Mouse (Mus musculus): ENCODE measurements around the gene Kmt2a. TPM values are rescaled to one million over a fixed set of nuclear protein-coding genes. Genes with fewer than 3 reads are reported as not detected.

Gene Kmt2a
- total RNA-seq, 2 experiments from 2014 or later = 29.2 to 31.5 TPM

DNA sequence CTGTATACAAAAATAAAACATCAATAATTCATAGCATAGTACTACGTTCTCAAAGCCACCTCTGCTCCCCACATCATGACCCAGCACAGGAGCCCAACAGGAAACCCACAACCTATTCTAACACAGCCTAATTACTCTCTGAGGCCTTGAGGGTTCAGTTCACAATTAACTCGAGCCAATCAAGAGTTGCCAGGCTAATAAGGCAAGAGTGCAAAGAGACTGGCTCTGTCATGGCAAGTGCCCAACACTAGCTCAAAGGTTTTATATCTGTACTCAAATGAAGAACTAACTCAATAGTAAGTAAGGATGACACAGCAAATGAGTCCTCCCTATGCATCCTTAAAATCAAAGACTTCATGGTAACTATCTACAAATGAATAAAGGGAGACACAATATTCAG, 50.6 kb downstream of the Kmt2a start:
- no peak for DNase-seq
- intact Hi-C loops (cut with DNase I) = no loop called here

DNA sequence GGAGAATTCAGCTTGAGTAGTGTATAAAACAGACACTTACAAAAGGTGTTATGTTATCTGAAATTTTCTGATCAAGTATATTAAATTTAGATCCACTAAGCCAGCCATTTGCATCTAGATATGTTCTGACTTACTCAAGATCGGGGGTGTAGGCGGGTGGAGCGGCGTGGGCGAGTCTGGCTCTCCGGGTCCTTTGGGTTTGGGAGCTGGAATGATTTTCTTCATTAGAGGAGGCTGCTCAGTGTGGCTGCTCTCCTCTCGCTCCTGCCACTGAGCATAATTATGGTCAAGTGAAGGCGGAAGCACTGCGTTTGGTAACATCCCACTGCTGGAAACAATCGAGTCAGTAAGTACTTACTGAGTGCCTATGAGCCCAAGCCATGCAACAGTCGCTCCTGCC, 52.2 kb downstream of the Kmt2a start:
- intact Hi-C loops (cut with DNase I) = no loop called here
- no peak for DNase-seq

- intact Hi-C loops (cut with DNase I) = no loop called here
- no peak for DNase-seq
Observed at GRCm38 (mm10) chr9:44826660-44827059, 54.4 kb downstream of the Kmt2a start.

DNA sequence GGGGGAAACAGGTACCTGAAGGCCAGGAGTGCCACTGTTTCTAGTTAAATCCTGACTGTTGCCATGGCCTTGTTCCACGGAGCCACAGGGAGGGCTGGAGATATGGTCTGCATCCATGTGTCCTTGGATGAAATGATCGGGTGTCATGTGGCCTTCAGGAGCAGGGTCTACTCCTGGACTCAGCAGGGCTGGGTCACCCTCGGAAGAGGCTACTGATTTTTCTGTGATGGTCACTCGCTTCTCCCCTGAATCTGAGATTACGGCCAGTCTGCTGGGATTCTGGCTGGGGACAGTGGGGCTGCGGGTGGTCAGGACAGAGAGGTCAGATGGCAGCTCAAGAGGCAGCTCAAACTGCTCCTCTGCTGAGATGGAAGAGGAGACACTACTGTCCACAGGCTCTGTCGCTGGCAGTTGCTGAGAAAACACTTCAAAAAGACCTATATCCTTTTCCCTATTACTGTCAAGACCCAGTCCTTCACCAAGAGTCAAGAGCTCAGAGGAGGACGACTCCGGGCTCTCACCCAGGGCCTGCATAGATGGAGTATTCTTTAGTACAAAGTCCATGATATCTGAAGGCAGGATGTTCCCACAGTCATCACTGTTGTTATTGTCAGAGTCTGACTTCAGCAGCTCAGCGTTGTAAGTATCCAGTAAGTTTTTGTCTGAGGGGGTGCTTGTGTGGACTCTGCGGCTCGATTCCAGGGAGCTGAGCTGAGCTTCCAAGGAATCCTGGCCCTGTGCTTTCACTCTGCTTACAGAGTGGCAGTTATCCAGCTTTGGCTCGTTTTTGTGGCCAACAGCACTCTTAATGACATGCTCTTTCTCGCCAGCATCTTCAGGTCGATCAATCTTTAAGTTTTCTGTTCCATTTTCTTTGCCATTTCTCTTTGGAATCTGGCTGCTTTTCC, 60.9 kb downstream of the Kmt2a start:
- DNase-seq = peak; percentile 32 to 47
- intact Hi-C loops (cut with DNase I) = no loop called here

DNA sequence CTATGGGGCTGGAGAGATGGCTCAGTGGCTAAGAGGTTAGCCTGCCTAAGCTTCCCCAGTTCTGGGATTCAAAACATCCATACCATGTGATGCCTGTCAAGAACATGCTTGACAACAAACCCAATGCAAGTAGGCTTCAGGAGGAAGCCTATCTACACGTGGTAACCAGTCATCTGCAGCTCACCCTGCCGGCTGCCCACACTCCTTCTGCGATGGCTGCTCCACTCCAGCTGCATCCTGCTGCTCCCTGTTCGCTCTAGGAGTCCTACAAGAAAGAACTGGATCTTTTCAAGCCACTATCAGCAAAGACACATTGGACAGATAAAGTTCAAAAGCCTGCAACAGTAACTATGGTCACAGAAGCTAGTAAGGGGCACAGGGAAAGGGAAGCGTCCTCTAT, 63.6 kb downstream of the Kmt2a start:
- intact Hi-C loops (cut with DNase I) = no loop called here
- no peak for DNase-seq

- DNase-seq = no peak
- intact Hi-C loops (cut with DNase I) = no loop called here
Observed at GRCm38 (mm10) chr9:44814179-44814578, 66.9 kb downstream of the Kmt2a start.

DNA sequence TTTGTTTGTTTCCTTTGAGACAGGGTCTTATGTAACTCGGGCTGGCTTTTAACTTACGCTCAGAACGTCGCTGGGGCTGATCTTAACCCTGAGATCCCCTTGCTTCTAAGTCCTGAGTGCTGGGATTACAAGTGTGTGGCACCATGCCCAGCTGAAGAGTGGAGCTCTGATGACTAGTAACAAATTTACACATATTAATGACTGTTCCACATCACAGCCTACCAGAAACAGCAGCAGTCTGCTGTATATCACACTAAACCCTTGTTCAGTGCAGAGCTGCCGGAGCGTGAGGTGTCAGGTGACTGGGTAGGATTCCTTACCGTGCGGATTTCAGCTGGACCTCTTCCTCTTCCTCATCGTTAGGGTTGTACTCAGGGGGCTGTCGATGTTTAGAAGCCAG, 70.8 kb downstream of the Kmt2a start:
- DNase-seq = no peak
- intact Hi-C loops (cut with DNase I) = no loop called here

GRCm38 (mm10) chr9:44807778-44808177, 73.3 kb downstream of the Kmt2a start:
- intact Hi-C loops (cut with DNase I) = no loop called here

DNA sequence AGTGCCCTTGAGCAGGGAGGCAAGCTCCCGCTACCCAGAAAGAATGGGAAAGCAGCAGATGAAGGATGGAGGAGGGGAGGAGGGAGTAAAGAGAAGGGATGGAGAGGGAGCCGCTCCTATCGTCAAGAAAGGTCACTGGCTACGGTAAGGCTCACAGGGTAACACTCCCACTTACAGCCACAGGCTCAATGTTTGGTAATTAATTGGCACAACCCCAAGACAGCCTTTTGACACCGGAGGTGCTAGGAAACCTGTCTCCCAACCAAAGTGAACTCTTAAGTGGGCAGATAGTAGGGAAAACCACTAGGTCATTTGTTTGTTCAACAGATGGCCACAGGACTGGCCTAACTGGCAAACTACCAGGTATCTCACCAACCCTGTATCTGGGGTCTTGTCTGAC, 74.0 kb downstream of the Kmt2a start:
- intact Hi-C loops (cut with DNase I) = no loop called here
- no peak for DNase-seq

More at GRCm38 (mm10) chr9:44807778-44808177, 73.3 kb downstream of the Kmt2a start:
- no peak for DNase-seq

DNA sequence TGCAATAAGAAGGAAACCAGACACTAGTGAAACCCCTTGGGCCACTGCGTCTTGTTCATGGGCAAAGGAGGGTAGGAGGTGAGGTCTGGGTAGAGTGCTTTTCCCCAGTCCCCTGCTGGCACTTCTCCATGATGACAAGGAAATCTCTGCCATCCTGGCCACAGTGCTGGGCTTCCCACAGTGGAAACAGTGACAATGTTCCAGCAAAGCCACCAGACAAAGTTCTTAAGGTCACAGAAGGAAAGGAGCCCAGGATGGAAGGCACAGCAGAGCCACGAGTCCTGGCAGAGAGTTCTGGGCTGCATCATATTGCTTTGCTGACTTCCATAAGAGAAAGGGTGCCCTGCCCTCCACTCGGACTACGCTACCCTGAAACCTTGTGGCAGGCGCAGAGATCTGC, 75.6 kb downstream of the Kmt2a start:
- intact Hi-C loops (cut with DNase I) = no loop called here
- no peak for DNase-seq

DNA sequence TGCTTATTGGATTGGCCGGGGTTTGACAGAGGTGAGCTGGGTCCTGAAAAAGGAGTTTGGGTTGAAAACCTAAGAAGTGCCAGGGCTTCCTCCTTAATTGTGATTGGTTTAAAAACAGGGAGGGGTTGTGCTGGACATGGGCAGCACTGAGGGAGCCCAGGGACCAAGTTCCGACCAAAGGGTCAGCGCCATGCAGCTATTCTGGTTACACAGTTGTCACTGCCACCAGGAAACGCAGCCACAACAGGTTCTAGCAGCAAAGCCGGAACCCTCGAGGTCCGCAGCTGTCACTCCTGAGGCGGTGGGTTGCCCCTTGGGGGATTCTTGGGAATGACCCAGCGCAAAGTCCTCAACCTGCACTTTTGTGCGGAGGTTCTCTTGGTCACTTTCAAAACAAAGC, 76.4 kb downstream of the Kmt2a start:
- DNase-seq = no peak
- intact Hi-C loops (cut with DNase I) = no loop called here

GRCm38 (mm10) chr9:44802808-44803450, 78.2 kb downstream of the Kmt2a start, which contains the start of gene Ttc36:
TSS of gene Ttc36 (minus strand) at chr9:44803072.
- intact Hi-C loops (cut with DNase I) = no loop called here
- DNase-seq = no peak

DNA sequence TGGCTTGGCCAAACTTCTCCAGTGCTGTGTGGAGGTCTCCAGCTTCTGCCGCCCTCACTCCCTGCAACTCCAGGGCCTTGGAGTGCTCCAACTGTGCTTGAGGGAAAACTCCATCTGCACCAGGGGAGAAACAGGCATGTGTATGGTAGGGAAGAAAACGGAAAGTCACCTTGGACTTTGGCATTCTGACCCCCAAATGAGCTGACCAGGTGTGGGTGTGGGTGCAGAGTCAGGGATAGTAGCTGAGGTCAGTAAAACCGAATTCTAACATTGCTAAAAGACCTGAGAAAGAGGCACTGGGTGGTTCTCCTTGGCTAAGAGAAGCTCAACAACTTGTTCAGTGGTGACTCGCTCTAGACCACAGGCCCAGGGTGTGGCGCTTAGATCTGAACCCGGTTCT, 79.4 kb downstream of the Kmt2a start:
- intact Hi-C loops (cut with DNase I) = no loop called here
- no peak for DNase-seq

GRCm38 (mm10) chr9:44799958-44800324, 81.2 kb downstream of the Kmt2a start:
- intact Hi-C loops (cut with DNase I) = no loop called here
- no peak for DNase-seq

GRCm38 (mm10) chr9:44799102-44799957, 81.8 kb downstream of the Kmt2a start, which contains the start of gene Tmem25:
TSS of gene Tmem25 (minus strand) at chr9:44799307.
- DNase-seq = peak; percentile 82 to 84
- intact Hi-C loops (cut with DNase I) = no loop called here

DNA sequence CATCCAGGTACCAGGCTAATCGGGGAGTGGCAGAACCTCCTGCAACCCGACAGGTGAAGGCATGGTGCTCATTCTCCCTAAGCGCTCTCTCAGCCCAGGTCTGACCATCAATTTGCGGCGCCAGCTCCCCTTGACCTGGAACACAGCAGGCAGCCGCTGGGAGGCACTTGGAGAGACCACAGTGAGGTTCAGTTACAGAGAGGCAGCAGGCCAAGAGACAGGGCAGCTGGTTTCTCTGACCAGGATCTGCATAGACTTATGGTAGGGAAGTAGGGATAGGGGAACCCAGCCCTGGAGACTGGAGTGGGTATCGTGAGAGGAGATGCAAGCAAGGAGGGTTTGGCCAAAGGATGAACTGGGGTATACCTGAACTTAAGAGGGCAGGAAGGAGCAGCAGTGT, 82.8 kb downstream of the Kmt2a start:
- DNase-seq = no peak
- intact Hi-C loops (cut with DNase I) = no loop called here

DNA sequence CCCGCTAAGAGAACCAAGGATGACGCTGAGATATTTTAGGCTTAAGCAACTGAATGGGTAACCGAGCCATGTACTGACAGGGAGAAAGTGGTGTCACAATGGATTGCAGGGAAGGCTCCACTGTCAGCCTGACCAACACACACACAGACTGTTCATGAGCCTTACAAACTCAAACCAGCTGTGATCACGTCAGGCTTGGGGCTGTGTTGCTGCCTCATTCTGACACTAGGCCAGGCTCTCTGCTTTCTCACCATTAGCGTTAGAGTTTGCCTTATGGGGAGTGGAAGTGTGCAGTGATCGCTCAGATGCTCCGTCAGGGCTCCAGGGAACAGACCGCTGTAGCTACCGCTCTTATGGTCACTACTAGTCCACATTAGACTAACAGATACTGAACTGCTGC, 88.3 kb downstream of the Kmt2a start:
- DNase-seq = no peak
- intact Hi-C loops (cut with DNase I) = no loop called here

GRCm38 (mm10) chr9:44772750-44773651, 108.1 kb downstream of the Kmt2a start:
- intact Hi-C loops (cut with DNase I) = no loop called here
- DNase-seq = peak; percentile 93 to 94

DNA sequence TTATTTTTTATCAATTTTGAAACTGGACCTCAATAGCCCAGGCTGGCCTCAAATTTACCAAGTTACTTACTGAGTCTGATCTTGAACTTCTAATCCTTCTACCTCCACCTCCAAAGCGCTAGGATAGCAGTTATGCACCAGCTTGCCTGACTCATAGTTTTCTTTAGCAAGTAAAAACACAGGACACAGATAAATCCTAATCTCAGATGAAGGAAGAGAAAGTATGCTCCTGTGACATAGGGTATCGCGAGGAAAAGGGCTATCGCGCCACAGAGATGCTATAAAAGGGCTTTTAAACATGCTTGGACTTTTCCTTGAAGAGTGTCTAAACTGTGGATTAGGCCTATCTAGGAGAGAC, 108.7 kb downstream of the Kmt2a start:
- no peak for DNase-seq
- intact Hi-C loops (cut with DNase I) = no loop called here

- intact Hi-C loops (cut with DNase I) = no loop called here
- no peak for DNase-seq
Observed at GRCm38 (mm10) chr9:44771376-44771775, 109.7 kb downstream of the Kmt2a start.
